Mouse (Mus musculus): ENCODE results near the gene Pacs1. TPM values are rescaled to one million over a fixed set of nuclear protein-coding genes. Genes with fewer than 3 reads are reported as not detected.

The Pacs1 gene
- polyA plus RNA-seq, 2 experiments = 8.2 to 8.3 TPM

DNA sequence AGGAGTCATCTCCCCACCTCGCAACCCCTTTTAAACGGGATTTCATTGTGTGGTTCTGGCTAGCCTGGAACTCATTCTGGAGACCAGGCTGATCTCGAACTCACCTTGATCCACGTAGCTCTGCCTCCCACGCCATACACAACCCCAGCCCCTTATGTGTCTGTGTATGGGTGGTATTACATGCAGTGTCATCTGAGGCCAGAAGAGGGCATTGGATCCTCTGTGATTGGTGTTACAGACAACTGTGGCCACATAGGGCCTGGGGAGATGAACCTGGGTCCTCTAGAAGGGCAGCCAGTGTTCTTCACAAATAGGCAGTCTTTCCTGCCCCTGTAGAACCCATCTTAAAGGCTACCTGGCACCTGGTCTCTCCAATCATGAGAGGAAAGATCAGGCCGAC lies 33.4 kb upstream of the Pacs1 start:
- DNase-seq (ENCODE audit: low read depth in 3 of 3, low spot score in 3 of 3) = no peak
- TF ChIP-seq CTCF (IDR thresholded peaks at IDR 0.05; ENCODE audit: low read depth) (peak; percentile 45), EP300 (IDR thresholded peaks at IDR 0.05; ENCODE audit: low read depth) (no peak)
- no peak overlapping the region for H3K4me2 ChIP-seq (ENCODE audit: low read depth)
- H3K27ac ChIP-seq = no peak overlapping the region
- no peaks in the 10 kb centered on the region for H3K36me3 ChIP-seq (replicated peaks; ENCODE audit: control insufficient read depth, insufficient read depth, low read depth)
- no peaks in the 10 kb centered on the region for H3K4me1 ChIP-seq (replicated peaks; ENCODE audit: control insufficient read depth in 2 of 2, insufficient read depth in 2 of 2, low read length in 1 of 2)
- WGBS (ENCODE audit: insufficient replicate concordance) = 62% methylated on average over 6 of the region's 6 CpGs
- peaks cover 16% of the 10 kb centered on the region for H3K27me3 ChIP-seq (ENCODE audit: control insufficient read depth, insufficient read depth, low read length)
- ATAC-seq (ENCODE audit: insufficient read depth) = no peak
- H3K4me3 ChIP-seq (ENCODE audit: insufficient read depth in 1 of 2, low read depth in 2 of 2, low read length in 2 of 2) = no peak overlapping the region
- no peak overlapping the region for H3K9ac ChIP-seq (replicated peaks)
- no peaks in the 10 kb centered on the region for H3K9me3 ChIP-seq (ENCODE audit: control insufficient read depth, low read length)

GRCm38 (mm10) chr19:5302455-5302854 lies 29.5 kb upstream of the Pacs1 start:
- no peak overlapping the region for H3K27ac ChIP-seq
- WGBS (ENCODE audit: insufficient replicate concordance) = 9% methylated on average over 4 of the region's 4 CpGs
- TF ChIP-seq CTCF (IDR thresholded peaks at IDR 0.05; ENCODE audit: low read depth) (peak; percentile 82), EP300 (IDR thresholded peaks at IDR 0.05; ENCODE audit: low read depth) (no peak)
- no peaks in the 10 kb centered on the region for H3K36me3 ChIP-seq (replicated peaks; ENCODE audit: control insufficient read depth, insufficient read depth, low read depth)
- no peak overlapping the region for H3K4me2 ChIP-seq (ENCODE audit: low read depth)
- H3K9me3 ChIP-seq (ENCODE audit: control insufficient read depth, low read length) = no peaks in the 10 kb centered on the region
- H3K9ac ChIP-seq (replicated peaks) = no peak overlapping the region
- DNase-seq (ENCODE audit: low read depth in 3 of 3, low spot score in 3 of 3) (peak in 1 of 3 experiments; percentile 43), ATAC-seq (ENCODE audit: insufficient read depth) (no peak)
- H3K4me3 ChIP-seq (ENCODE audit: insufficient read depth in 1 of 2, low read depth in 2 of 2, low read length in 2 of 2) = no peak overlapping the region
- H3K27me3 ChIP-seq (ENCODE audit: control insufficient read depth, insufficient read depth, low read length) = peaks cover 18% of the 10 kb centered on the region
- no peaks in the 10 kb centered on the region for H3K4me1 ChIP-seq (replicated peaks; ENCODE audit: control insufficient read depth in 2 of 2, insufficient read depth in 2 of 2, low read length in 1 of 2)

DNA sequence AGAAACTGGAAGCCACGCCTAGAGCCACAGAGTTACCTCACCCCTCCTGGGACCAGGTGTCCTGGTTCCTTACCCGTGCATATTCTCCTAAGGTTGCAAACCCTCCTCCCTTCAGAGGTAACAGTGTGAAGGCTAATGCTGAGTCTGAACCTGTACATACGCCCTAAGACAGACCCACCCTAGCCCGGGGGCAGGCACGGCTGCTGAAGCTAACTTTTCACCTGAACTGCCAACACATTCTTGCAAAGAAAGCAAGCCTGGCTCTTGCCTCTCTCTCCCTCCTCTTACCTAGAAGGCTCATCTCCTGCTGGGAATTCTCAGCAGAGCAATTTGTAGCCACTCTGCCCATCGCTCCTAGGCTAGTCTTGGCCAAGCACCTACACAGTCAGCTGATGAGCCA lies 27.7 kb upstream of the Pacs1 start:
- Histone ChIP-seq H3K36me3 (replicated peaks; ENCODE audit: control insufficient read depth, insufficient read depth, low read depth) (no peaks in the 10 kb centered on the region), H3K4me3 (ENCODE audit: insufficient read depth in 1 of 2, low read depth in 2 of 2, low read length in 2 of 2) (no peak overlapping the region), H3K9ac (replicated peaks) (no peak overlapping the region), H3K9me3 (ENCODE audit: control insufficient read depth, low read length) (no peaks in the 10 kb centered on the region), H3K27me3 (ENCODE audit: control insufficient read depth, insufficient read depth, low read length) (peaks cover 9% of the 10 kb centered on the region; the same call in 1 of the 2 replicates), H3K4me2 (ENCODE audit: low read depth) (no peak overlapping the region), H3K4me1 (replicated peaks; ENCODE audit: control insufficient read depth in 2 of 2, insufficient read depth in 2 of 2, low read length in 1 of 2) (peaks cover 8 to 10% of the 10 kb centered on the region in 2 experiments), H3K27ac (no peak overlapping the region)
- DNase-seq (ENCODE audit: low read depth in 3 of 3, low spot score in 3 of 3) = no peak
- TF ChIP-seq CTCF (IDR thresholded peaks at IDR 0.05; ENCODE audit: low read depth) = no peak
- no peak for TF ChIP-seq EP300 (IDR thresholded peaks at IDR 0.05; ENCODE audit: low read depth)
- 54% methylated on average over 6 of the region's 6 CpGs for WGBS (ENCODE audit: insufficient replicate concordance)
- no peak for ATAC-seq (ENCODE audit: insufficient read depth)

DNA sequence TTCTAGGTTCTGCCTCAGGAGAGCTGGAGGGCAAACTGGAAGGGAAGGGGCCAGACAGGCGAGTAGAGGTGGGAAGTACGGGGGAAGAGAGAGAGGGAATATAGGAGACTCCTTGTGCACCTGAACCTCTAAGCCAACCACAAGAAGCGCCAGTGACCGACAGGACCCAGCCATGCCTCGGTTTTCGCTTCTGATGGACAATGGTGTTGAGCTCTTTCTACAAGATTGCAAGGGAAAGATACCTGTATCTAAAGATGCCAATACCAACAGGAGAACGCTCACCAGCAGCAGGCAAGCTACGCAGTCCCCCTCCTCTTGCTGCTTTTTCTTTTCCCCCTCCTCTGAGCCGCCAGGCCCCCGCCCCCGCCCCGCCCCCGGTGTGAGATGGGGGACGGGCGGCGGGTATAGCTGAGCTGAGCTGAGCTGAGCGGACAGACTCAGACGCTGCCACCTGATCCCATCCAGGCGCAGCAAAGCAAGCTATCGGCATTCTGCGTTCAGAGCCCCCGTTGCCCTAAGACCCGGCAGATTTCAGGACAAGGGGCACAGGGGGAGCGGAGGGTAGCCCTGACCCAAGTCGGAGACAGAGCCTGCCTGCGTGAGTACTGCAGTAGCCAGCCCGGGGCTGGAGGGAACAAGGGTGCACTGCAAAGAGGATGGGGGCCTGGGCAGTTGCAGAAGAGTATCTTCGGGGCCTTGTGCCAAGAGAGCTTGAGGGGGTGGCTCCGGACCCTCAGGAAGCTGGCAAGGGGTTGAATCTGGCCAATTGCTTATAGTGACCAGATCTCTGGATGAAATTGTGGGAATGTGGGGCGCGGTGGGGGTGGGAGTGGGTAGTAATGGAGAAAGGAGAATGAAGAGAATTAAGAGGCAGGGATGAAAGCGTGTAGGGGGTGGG lies 25.2 kb upstream of the Pacs1 start, which contains the start of gene Gal3st3:
Gene Gal3st3 (plus strand): TSS at position 429 of the 898 bp plus-strand sequence.
- H3K27ac ChIP-seq = no peak within 1 kb of the TSS
- H3K36me3 ChIP-seq (replicated peaks; ENCODE audit: control insufficient read depth, insufficient read depth, low read depth) = peaks cover 8% of the 10 kb centered on the region
- peak within 1 kb of the TSS in 1 of 2 experiments; percentile 24; a peak in 1 of 4 replicates for H3K4me3 ChIP-seq (ENCODE audit: insufficient read depth in 1 of 2, low read depth in 2 of 2, low read length in 2 of 2)
- DNase-seq (ENCODE audit: low read depth in 3 of 3, low spot score in 3 of 3) = no peak
- H3K9me3 ChIP-seq (ENCODE audit: control insufficient read depth, low read length) = no peaks in the 10 kb centered on the region
- WGBS (ENCODE audit: insufficient replicate concordance) = 24% methylated on average over 31 of the region's 32 CpGs
- peaks cover 9% of the 10 kb centered on the region; the same call in 1 of the 2 replicates for H3K27me3 ChIP-seq (ENCODE audit: control insufficient read depth, insufficient read depth, low read length)
- TF ChIP-seq EP300 (IDR thresholded peaks at IDR 0.05; ENCODE audit: low read depth) = no peak
- TF ChIP-seq CTCF (IDR thresholded peaks at IDR 0.05; ENCODE audit: low read depth) = no peak
- ATAC-seq (ENCODE audit: insufficient read depth) = no peak
- peak within 1 kb of the TSS; percentile 0; the same call in 1 of the 2 replicates for H3K4me2 ChIP-seq (ENCODE audit: low read depth)
- H3K4me1 ChIP-seq (replicated peaks; ENCODE audit: control insufficient read depth in 2 of 2, insufficient read depth in 2 of 2, low read length in 1 of 2) = peaks cover 17 to 18% of the 10 kb centered on the region in 2 experiments
- no peak within 1 kb of the TSS for H3K9ac ChIP-seq (replicated peaks)

GRCm38 (mm10) chr19:5296630-5297029 lies 23.7 kb upstream of the Pacs1 start:
- no peak overlapping the region; the same call in 1 of the 2 replicates for H3K9ac ChIP-seq (replicated peaks)
- H3K4me3 ChIP-seq (ENCODE audit: insufficient read depth in 1 of 2, low read depth in 2 of 2, low read length in 2 of 2) = no peak overlapping the region
- WGBS (ENCODE audit: insufficient replicate concordance) = 70% methylated on average over 5 of the region's 5 CpGs

More at GRCm38 (mm10) chr19:5296630-5297029, 23.7 kb upstream of the Pacs1 start:
- peaks cover 9% of the 10 kb centered on the region; the same call in 1 of the 2 replicates for H3K27me3 ChIP-seq (ENCODE audit: control insufficient read depth, insufficient read depth, low read length)
- ATAC-seq (ENCODE audit: insufficient read depth) (no peak), DNase-seq (ENCODE audit: low read depth in 3 of 3, low spot score in 3 of 3) (no peak)
- no peaks in the 10 kb centered on the region for H3K9me3 ChIP-seq (ENCODE audit: control insufficient read depth, low read length)
- peak overlapping the region; percentile 82 for H3K4me2 ChIP-seq (ENCODE audit: low read depth)
- peaks cover 23% of the 10 kb centered on the region for H3K36me3 ChIP-seq (replicated peaks; ENCODE audit: control insufficient read depth, insufficient read depth, low read depth)
- peaks cover 17 to 18% of the 10 kb centered on the region in 2 experiments for H3K4me1 ChIP-seq (replicated peaks; ENCODE audit: control insufficient read depth in 2 of 2, insufficient read depth in 2 of 2, low read length in 1 of 2)
- H3K27ac ChIP-seq = no peak overlapping the region
- no peak for TF ChIP-seq EP300 (IDR thresholded peaks at IDR 0.05; ENCODE audit: low read depth)
- TF ChIP-seq CTCF (IDR thresholded peaks at IDR 0.05; ENCODE audit: low read depth) = no peak

All from liver, embryonic 14.5 days (tissue).